Mouse (Mus musculus): ENCODE measurements around the gene Znrf2. TPM values are rescaled to one million over a fixed set of nuclear protein-coding genes. Genes with fewer than 3 reads are reported as not detected.
A peak's percentile ranks its signal among the peaks of the same experiment; 100 is the strongest.

Znrf2 gene
- total RNA-seq, 2 experiments from 2014 or later, result 62.5 to 66.7 TPM

DNA sequence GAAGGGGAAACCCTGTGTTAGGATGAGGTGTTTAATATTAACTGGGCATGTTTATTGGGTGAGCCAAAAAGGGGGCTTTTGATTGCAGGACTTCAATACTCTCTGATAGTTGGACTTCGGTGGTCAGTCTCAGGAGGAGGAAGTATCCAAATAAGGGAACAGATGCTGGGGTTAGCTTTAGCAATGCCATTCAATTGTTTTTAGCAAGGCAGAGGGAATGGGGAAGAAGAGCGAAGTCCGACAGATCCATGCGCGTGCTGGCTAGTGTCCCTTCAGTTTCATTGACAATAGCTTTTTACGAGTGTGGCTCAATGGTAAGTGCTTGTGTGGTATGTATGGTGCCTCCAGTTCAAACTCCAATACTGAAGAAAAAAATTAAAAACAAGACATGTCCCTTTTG lies 124.4 kb downstream of the Znrf2 start:
- peak; percentile 50 for ATAC-seq (replicated peaks; ENCODE audit: poor library complexity, severe bottlenecking)

Other genes with a start within 250 kb of the Znrf2 start
- 2.7 and 4.6 TPM in 2 replicates for gene Plekha8, start 221.8 kb upstream of the Znrf2 start, total RNA-seq (2014; fragmentation: Nextera tagmentation)
- 2.2 and 3.1 TPM in 2 replicates for gene Plekha8, start 221.8 kb upstream of the Znrf2 start, total RNA-seq (2017)
- gene Fkbp14, start 219.6 kb upstream of the Znrf2 start, total RNA-seq (2014; fragmentation: Nextera tagmentation), result not detected in 2 replicates
- gene Fkbp14, start 219.6 kb upstream of the Znrf2 start, total RNA-seq (2017), result not detected in 2 replicates
- 0.04 TPM in 1 of 2 replicates, not detected in the other for gene Mturn, start 135.3 kb upstream of the Znrf2 start, total RNA-seq (2014; fragmentation: Nextera tagmentation)
- gene Mturn, start 135.3 kb upstream of the Znrf2 start, total RNA-seq (2017), result 0.13 TPM in 1 of 2 replicates, not detected in the other
- 5.4 and 7.8 TPM in 2 replicates for gene Nod1, start 155.7 kb downstream of the Znrf2 start, total RNA-seq (2014; fragmentation: Nextera tagmentation)
- gene Nod1, start 155.7 kb downstream of the Znrf2 start, total RNA-seq (2017), result 5.5 and 7.2 TPM in 2 replicates
- gene Ggct, start 176.0 kb downstream of the Znrf2 start, total RNA-seq (2014; fragmentation: Nextera tagmentation), result 12.8 and 18.7 TPM in 2 replicates
- gene Ggct, start 176.0 kb downstream of the Znrf2 start, total RNA-seq (2017), result 39.6 and 41.1 TPM in 2 replicates
- 72.5 and 76.4 TPM in 2 replicates for gene Gars, start 221.1 kb downstream of the Znrf2 start, total RNA-seq (2014; fragmentation: Nextera tagmentation)
- 114 and 122 TPM in 2 replicates for gene Gars, start 221.1 kb downstream of the Znrf2 start, total RNA-seq (2017)

All from granulocyte monocyte progenitor cell, adult 5-6 weeks (primary cell).